Mouse (Mus musculus) E14TG2a.4 (cell line): ENCODE data around the gene Sirt2.

ENCODE experiments used
- CTCF ChIP-seq: conservative IDR thresholded peaks from 2 replicates; pipeline ENCODE4 v1.5.1; 2014; ENCODE audit warnings: low read length
- POU5F1 ChIP-seq: IDR thresholded peaks from 2 replicates; pipeline ENCODE4 v1.6.1; 2014; ENCODE audit warnings: low read length, borderline replicate concordance

DNA sequence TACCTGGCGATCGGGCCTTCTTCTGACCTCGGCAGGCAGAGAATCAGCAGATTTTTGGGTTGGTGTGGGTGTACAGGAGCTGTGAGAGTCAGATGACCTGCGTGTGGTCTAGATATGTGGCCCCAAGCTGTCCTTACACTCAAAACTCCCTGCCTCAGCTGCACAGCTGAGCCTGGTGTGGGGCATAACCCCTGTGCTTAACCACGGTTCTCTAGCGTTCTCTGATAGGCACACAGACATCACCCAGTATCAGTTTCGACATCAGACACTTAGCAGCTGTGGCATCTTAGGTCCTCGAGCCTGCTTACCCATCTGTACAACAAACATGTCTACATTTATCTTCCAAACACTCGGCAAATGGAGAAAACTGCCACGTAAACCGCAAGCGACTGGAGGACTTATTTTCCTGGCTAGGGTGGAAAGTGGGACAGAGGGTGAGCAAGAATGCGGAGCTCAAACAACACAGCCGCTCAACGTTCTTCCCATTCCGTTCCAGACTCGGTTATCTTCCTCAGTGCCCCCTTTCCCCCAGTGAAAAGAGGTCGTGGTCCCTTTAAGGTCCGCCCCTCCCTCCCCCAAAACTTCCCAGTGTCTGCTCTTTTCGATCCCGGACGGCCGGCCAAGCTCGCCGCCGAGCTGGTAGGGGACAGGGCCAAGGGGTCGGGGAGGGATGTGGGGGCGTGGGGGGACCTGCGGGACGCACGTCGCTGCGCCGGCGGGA, 41.8 kb downstream of the Sirt2 start, which contains the start of gene Hnrnpl:
- TF ChIP-seq CTCF (no peak), POU5F1 (no peak)
